Mouse (Mus musculus) liver, embryonic 14.5 days (tissue): ENCODE data around the gene Prkn.

ENCODE experiments used
- CTCF ChIP-seq: IDR thresholded peaks from 2 replicates; pipeline ENCODE4 v1.5.1; 2016; ENCODE audit warnings: antibody characterized with exemption, low read depth, control low read depth
- EP300 ChIP-seq: IDR thresholded peaks from 2 replicates; pipeline ENCODE4 v1.6.1; 2016; ENCODE audit warnings: antibody characterized with exemption, low read depth

GRCm38 (mm10) chr17:11867334-11868095 is 1027.3 kb downstream of the Prkn start:
- TF ChIP-seq CTCF (no peak), EP300 (no peak)
